Mouse (Mus musculus) thymus, postnatal 14 days (tissue): Measurements from ENCODE around the gene Eif4e2.

Source experiments
- DNase-seq: peaks from one replicate; pipeline ENCODE4 v3.0.0; 2021

The Eif4e2 gene

DNA sequence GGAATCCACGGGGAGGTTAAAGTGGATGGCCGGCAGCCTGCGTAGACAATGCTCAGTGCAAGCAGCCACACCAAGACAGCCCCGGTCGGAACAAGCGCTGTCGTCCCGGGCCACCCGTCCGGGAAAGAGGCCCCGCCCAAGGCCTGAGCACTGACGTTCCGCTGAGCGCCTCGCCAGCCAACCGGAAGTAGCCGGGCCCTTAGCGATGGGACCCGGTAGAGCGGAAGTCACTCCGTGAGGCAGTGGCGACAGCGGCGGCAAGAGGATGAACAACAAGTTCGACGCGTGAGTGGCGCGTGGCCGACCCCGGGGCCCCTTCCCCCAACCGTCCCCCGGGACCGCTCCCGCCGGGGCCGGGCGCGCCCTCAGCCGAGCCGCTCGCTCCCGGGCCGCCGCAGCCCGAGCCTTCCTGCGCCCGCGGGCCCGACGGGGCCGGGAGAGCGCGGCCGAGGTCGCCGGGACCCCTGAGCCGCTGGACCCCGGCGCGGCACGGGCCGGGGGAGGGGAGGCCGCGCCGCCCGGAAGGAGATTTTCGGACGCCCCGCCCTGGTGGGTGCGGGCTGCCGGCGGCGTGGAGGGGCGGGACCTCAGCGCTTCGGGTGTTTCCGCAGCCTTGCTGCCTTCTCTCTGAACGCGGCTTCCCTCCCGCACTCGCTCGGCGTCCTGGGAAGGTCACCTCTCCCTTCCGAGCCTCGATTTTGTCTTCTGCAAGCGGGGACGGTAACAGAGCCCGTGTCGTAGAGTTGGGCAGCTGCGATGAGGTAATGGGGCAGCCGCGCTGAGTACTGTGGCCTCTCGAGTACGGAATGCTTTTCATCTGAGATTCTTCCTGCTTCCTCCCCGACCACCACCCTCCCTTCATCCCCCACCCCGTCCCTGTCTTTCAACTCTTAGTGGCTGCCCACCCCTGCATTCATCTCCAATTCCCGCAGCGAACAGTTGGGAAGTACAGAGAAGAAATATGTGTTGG lies at the start of gene Eif4e2:
Gene Eif4e2 (plus strand): TSS at position 180 of the 970 bp plus-strand sequence.
- peak; percentile 94 for DNase-seq

DNA sequence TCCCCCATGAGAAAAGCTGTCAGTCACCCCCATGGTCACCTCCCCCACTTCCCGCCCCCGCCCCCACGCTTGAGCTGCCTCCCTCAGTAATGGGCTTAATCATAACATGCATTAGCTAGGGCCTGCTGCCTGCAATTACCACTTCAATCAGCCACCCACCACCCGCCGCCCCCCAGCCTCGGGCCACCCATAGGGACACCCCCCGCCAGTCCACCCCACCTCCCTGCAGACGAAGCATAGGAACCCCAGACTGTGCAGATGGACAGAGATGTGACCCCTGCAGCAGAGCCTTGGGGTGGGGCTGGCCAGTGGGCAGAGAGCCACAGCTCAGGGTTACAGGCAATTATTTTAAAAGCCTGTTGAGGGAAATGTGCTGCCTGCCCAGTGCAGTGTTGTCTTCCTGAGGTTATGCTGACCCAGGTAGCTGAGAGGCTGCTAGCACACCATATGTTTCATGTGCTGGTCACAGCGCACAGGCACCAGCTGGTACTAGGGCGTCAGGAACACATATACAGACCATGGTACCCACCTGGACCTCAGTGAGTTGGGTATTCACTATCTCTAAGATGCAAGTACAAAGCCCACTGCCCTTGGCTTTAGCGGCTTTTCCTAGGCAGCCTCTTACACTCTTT lies 49.4 kb upstream of the Eif4e2 start:
- no peak for DNase-seq

DNA sequence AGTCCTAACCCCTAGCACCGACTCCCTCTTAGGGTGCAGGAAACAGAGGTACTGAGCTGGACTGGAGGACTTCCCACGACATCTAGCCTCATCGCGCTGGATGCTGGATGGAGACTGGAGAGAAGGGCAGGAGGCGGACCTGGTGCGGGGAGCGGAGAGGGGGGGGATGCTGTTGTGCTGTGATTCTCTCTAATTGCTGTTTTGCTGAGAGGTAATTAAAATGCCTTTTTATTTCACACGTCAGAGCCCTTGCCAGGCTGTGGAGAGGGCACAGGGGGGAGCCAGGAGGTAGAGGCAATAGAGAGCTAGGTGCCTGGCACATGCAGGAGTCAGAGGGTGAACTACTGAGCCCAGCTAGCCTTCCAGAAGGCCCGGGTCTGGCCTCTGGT lies 48.9 kb upstream of the Eif4e2 start:
- no peak for DNase-seq

DNA sequence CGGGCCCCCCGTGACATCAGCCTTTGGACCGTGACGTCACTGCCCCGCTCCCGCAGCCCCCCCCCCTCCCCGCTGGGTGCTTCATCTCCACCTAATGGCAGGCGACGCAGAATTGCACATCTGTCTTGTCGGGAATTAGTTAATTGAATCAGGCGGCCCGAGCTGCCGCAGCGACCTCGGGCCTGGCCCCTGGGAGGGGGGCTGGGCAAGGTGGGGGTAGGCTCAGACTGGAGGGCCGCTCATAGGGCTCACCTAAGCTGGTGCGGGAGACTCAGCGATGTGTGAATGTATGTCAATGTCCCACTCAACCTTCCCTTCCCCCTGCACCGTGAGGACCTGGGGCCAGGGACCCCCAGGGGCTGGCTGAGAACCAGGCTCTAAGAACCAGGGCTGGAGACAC lies 43.3 kb upstream of the Eif4e2 start:
- no peak for DNase-seq

DNA sequence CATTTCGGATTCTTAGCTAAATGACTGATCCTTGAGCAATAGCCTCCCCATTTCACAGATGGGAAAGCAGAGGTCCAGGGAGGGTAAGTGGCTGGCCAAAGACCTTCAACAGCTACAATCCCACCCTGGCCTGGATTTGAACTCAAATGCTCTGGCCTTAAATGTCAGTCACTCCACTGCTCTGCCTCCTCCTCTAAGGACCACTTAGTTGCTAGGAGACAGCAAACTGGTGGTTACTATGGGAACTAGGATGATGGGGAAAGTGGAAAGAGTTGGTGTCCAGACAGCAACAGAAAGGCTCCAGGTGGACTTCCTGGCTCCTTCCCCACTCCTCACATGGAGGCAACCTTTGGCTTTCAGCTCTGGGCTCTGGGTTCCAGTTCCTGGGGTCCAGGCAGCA lies 42.4 kb upstream of the Eif4e2 start:
- DNase-seq: no peak

DNA sequence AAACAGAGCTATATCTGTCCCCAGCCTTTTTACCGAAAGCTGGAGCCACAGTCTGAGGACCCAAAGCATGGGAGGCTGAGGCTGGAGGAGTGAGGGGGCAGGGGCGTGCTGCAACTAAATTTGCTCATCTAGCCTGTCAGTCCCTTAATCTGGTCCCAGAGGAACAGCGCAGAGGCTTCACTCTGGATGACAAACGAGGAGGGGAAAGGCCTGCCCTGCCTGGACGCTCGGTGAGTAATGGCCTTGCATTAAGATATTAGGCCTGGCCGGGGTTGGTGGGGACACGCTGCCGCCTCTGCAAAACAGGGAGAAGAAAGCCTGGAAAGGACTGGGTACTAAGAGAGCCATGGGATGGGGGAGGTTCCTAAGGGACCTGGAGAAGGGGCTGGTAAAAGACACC lies 41.4 kb upstream of the Eif4e2 start:
- DNase-seq: no peak

DNA sequence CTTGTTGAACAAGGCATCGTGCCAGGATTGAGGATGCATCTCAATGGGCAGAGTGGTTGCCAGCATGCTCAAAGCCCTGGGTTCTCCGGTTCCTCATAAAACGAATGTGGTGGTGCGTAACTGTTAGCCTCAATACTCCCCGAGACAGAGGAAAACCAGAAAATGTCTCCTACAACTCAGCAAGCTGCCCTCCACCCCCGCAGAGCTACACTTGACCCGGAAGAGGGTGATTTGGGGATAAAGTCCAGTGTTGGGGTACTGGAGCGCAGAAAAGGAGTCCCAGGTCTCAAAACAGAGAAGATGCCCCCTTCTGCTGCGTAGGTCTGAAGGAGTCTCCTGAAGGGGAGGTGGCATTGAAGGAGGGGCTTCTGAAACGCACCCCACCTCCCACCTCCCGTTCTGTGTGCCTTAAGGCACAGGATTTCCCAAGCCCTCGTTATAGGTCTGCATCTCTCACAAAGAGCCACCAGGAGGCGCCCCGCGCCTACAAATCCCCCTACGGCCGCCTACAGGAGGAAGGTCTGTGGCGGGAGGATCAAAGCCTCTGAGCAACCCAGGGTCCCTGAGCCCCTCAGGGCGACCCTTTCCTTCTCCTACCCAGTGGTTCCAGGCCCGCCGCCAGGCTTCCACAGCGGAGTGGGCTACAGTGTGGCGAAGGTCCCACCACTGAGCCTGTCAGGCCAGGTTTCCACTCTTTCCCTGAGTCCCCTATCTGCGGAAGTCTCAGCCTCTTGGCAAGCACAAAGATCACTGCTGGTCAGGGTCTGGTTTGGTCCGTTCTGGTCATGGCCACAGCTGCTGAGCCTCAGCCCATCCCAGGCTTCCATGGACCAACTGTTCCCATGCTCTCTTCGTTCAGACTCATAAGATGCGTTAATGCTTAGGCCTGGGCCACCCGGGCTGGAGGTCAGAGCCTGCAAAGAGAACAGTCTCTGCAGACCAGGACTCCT lies 39.4 kb upstream of the Eif4e2 start:
- peak; percentile 76 for DNase-seq

DNA sequence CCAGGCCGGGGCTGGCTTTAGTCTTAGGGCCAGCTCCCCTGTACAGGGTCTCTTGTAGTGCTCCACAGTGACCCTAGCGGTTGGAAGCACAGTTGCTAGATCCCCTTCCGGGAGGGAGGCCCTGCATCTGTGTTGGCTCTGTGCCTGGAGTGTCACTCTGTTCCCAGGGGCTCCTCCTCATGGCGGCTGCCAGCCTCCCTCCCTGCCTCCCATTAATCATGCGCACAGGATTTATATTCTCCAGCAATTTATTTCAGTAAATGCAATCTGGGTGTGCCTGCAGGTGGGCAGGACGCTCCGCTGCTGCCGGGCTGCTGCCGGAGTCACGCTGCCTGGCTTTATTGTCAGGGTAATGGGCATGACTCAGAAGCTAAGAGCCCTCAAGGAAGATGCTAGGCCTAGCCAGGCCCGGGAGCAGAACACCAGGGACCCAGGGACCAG lies 37.8 kb upstream of the Eif4e2 start:
- DNase-seq: no peak

DNA sequence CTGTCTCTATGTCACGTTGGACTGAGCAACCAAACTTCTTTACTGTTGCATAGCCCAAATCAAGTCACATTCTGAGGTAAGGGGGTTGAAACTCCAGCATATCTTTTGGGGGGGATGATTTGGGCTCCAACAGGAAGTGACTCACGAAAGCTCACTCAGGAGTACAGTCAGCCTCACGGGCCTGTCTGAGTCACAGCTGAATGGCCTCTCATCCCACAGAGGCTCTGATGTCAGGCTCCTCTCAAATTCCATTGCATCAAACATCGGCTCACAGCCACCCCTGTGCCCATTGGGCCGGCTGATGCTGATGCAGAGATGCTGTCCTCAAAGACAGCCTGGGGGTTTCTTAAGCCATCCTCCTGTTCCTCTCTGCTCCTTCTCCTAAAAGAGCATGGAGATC lies 32.8 kb upstream of the Eif4e2 start:
- DNase-seq: no peak

DNA sequence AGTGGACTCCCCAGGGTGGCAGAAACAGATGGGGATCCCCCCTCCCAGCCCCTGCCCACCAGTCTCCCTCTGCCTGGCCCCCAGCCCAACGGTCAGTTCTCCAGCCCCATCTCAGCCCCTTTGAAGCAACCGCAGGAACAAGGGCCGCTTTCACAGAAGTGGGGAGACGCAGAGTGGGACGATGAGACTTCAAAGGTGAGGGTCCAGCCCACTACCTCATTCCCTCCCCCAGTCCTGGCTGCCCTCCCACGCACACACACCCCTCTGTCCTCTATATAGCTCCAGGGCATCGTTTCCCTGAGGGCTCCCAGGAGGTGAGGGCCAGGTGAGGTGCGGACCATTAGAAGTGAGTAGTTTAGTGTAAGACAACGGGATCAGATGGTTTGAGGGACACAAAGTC lies 30.7 kb upstream of the Eif4e2 start, which contains the start of gene Prss56:
Gene Prss56 (plus strand): TSS at position 301 of the 400 bp plus-strand sequence.
- DNase-seq: no peak

DNA sequence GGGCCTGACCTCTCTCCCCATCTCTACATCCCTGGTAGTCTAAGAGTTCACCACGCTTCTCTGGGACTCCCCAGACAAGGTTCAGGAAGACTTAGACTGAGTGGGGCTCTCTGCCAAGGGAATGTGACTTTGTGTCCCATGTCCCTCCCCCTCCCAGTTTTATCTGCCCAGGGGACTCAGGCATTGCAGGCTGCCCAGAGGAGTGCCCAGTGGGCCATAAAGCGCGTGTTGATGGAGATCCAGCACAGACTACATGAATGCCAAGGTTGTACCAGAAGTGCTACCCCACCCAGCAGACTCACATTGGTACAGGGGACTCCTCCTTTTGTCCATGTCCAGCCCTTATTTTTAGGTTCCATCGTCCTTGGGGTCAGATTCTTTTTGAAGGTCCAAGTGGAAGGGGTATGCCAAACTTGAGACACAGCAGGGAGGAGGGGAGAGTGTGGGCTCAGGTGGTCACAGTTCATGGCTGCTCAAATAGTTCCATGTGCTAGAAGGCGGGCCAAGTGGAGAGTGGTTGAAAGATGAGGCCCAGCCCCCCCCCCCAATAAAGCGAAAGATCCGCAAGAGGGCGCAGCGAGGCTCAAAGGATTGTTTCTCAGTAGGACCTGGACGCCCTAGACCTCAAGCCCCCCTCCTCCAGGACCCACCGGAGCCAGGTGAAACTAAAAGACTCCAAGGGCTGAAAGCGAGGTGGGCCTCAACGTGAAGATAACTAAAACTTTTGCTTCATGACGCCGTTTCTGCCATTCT lies 29.5 kb upstream of the Eif4e2 start:
- no peak for DNase-seq

DNA sequence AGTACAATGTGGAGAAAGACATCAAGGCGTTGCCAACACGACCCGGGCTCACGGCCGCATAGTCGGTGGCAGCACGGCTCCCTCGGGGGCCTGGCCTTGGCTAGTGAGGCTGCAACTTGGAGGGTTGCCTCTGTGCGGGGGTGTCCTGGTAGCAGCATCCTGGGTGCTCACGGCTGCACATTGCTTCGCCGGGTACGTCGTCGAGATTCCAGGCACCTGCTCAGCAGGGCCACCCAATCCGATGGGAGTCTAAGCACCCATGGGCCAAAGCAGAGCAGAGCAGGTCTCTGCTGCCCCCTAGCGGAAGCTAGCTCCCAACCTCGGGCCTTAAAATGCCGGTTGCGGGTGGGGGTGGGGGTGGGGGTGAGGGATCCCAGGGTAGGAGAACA lies 29.0 kb upstream of the Eif4e2 start:
- DNase-seq: peak; percentile 76

DNA sequence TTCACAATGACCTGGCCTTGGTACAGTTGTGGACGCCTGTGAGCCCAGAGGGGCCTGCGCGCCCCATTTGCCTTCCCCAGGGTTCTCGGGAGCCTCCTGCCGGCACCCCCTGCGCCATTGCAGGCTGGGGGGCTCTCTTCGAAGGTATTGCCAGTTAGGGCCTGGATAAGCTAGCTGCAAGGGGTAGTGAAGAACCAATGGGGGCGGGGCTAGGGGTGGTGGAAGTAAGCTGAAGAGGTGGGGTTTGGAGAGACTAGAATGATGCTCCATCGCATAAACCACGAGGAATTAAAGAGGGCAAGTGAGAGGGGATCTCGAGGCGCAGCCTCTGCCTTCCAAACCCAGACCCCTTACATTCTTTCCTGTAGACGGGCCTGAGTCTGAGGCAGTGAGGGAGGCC lies 28.2 kb upstream of the Eif4e2 start:
- DNase-seq: peak; percentile 31

DNA sequence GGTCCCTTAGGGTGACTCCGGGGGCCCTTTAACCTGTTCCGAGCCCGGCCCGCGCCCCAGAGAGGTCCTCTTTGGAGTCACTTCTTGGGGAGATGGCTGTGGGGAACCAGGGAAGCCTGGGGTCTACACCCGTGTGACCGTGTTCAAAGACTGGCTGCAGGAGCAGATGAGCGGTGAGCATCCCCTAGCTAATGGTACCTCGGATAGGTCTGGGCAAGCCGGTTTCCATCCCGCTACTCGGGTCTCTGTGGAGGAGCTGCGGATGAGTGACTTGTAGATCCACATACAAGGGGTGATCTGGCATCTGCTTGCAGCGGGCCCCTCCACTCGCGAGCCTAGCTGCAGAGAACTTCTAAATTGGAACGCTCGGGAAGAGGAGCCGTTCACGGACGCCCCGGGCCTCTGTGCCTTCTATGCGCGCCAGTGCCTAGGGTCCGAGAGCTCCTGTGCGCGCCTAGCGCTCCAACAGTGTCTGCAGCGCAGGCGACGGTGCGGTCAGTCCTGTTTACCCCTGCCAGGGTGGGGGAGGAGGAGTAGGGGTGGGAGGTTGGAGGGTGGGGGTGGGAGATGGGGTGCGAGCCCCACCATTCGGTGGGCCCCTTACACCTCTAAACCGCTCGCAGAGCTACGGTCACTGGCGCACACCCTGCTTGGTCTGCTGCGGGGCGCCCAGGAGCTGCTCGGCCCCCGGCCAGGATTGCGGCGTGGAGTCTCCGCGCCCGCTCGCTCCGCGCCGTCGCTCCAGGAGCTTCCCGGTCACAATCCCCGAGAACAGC lies 27.3 kb upstream of the Eif4e2 start:
- DNase-seq: no peak

DNA sequence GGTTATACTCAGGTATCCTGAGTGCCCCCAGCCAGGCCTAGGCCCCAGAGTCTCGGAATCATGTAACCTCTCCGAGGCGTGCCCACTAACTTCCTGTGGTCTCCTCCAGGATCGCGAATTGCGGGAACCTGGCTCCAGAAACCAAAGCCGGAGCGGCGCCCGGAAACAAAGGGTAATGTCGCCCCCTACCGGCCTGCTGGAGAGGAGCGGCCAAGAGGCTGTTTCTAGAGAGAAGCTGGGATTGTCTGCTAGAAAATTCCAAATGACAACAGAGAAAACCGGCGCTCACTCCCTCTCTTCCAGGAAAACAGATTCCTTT lies 26.7 kb upstream of the Eif4e2 start:
- peak; percentile 52 for DNase-seq

DNA sequence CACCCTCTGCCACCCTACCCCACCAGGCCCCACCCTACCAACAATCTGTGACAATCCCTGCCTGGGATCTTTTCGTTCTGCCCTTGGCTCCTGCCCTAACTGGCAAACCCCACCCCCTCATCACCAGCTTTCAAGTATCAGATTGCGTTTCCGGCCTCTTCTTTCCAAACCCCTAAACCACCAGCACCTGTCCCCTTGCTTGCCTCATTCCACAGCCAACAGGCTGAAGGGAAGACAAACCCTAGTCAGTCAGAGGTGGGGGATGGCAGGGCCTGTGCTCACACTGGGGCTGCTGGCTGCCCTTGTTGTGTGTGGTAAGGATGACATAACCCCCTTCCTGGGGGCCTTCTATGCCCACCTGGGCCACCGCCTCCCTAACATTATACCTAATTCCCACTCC lies 23.3 kb upstream of the Eif4e2 start, which contains the start of gene Chrnd:
Gene Chrnd (plus strand): TSS at position 179 of the 400 bp plus-strand sequence.
- DNase-seq: no peak

DNA sequence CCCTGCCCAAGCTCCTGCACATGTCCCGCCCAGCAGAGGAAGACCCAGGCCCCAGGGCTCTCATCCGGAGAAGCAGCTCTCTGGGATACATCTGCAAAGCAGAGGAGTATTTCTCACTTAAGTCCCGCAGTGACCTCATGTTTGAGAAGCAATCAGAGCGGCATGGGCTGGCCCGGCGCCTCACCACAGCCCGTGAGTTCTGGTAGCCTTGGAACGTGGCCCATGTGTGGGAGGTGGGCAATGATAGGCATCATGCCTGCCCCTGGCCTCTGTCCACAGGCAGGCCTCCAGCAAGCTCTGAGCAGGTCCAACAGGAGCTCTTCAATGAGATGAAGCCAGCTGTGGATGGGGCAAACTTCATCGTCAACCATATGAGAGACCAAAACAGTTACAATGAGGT lies 16.4 kb upstream of the Eif4e2 start:
- no peak for DNase-seq

DNA sequence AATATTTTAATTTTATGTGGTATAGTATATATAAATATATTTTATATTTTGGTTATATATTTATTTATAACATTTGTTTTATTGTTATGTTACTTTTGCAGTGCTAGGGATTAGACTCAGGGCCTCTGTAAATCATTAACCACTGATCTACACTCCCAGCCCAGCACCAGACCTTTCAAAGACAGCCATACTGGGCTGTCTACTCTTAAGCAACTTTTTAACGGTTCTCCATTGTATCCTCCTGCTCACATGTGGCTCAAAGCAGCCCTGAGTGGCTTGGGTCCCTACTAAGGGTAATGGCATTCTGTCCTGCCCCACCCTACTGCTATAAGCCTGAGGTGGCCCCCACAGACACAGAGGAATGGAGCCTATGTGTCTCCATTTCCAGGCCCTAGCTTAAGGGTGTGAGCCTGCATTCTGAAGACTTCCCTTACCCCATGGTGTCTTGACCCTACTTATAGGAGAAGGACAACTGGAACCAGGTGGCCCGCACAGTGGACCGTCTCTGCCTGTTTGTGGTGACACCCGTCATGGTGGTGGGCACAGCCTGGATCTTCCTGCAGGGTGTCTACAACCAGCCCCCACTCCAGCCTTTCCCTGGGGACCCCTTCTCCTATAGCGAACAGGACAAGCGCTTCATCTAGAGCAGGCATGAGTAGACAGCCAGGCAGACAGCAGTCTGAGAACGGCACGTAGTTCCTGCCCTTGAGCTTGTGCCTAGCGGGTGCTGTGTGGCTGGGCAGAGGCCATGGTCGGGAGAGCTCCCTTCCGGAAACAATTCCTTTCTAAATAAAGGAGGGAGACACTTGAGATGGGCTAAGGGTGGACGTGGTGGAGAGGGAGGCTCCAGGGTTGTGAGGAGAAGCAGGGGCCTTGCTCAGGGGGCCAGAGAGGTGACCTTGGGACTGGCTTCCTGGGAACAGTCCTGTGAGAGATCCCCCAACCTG lies 15.3 kb upstream of the Eif4e2 start:
- DNase-seq: no peak

DNA sequence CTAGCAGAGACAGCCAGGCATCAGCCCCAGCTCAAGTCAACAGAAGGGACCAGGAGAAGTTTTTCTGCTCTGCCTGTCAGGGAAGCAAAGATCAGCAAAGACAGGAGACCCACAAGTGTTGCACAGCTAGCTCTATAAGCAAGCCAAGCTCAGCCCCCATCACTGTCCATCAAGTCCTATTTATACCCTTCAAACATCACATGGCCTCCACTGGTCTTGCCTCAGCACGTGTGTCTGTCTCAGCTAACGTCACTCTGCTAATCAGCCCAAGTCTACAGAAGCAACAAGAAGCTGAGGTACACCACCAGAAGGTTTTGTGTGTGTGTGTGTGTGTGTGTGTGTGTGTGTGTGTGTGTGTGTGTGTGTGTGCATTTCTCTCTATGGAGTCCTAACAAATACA lies 12.9 kb upstream of the Eif4e2 start:
- no peak for DNase-seq

DNA sequence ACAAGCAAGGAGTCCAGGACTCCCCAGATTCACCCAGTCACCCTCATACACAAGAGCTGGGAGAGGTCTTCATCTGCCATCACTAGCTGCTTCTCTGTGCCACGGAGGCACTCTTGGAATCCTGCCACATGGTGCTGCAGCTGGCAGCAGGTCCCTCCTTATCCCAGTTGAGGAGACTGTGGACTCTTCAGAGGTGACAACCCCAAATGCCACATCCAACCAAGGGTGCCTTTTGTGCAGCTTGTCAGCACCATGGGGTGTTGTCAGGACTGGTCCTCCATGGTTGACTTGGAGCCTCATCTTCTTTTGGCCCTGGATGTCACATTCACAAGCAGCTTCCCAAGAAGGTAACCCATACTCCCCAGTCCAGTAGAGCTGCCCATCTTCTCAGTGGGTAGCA lies 11.9 kb upstream of the Eif4e2 start:
- no peak for DNase-seq
